Mouse (Mus musculus): ENCODE measurements around the gene Nfatc3.

DNA sequence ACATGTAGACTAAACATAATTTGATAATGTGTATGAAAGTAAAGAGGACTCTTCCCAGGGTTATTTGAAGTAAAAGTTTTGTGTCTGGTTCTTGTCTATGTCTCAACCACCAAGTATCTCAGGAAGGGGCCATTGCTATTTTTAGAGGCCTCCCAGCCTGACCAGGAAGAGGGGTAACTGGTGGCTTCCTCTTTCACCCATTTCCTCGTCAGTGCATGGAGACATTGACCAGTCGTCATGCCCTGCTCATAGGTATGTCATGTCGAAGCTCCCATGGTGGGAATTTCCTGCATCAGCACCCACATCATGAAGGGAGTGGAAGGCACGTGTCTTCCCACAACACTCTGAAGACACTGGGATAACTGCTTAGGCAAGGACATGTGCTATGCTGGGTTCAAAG is 94.2 kb downstream of the Nfatc3 start:
- TF ChIP-seq POLR2A (IDR thresholded peaks at IDR 0.05; ENCODE audit: insufficient read length, low read depth) (no peak), TCF3 (IDR thresholded peaks at IDR 0.05; ENCODE audit: insufficient read length, low read depth) (no peak), TCF12 (IDR thresholded peaks at IDR 0.05; ENCODE audit: insufficient read depth, poor library complexity, severe bottlenecking) (no peak), CEBPB (IDR thresholded peaks at IDR 0.05; ENCODE audit: insufficient read depth, poor library complexity, severe bottlenecking) (no peak), MAX (IDR thresholded peaks at IDR 0.05; ENCODE audit: low read depth) (no peak), SRF (IDR thresholded peaks at IDR 0.05; ENCODE audit: control insufficient read depth, insufficient read length, low read depth) (no peak)
